Mouse (Mus musculus): ENCODE results near the gene Kcnk5. TPM values are rescaled to one million over a fixed set of nuclear protein-coding genes. Genes with fewer than 3 reads are reported as not detected.

The Kcnk5 gene
- polyA plus RNA-seq (2012; fragmentation: generic; extraction: Trizol), result 7.2 TPM

GRCm38 (mm10) chr14:20181466-20181921, at the start of gene Kcnk5:
Gene Kcnk5 (minus strand): TSS chr14:20181809.
- H3K79me2 ChIP-seq (ENCODE audit: control insufficient read depth, insufficient read depth), result peaks cover 35% of the 10 kb centered on the region
- H3ac ChIP-seq (ENCODE audit: control insufficient read depth, insufficient read length), result peak within 1 kb of the TSS; percentile 48
- peak within 1 kb of the TSS; percentile 75 for H3K4me3 ChIP-seq
- no peak for TF ChIP-seq REST (IDR thresholded peaks at IDR 0.05; ENCODE audit: insufficient read depth, insufficient read length)
- no peak for TF ChIP-seq MAX (IDR thresholded peaks at IDR 0.05; ENCODE audit: low read depth)
- TF ChIP-seq MYOD1 (IDR thresholded peaks at IDR 0.05; ENCODE audit: control insufficient read depth in 1 of 3, insufficient read length in 2 of 3, low read depth in 2 of 3), result peak in 1 of 3 experiments; percentile 45
- no peak for TF ChIP-seq SRF (IDR thresholded peaks at IDR 0.05; ENCODE audit: control insufficient read depth, insufficient read length, low read depth)
- no peak for TF ChIP-seq TCF12 (IDR thresholded peaks at IDR 0.05; ENCODE audit: insufficient read depth, poor library complexity, severe bottlenecking)
- peak; percentile 91 for TF ChIP-seq E2F4 (IDR thresholded peaks at IDR 0.05; ENCODE audit: insufficient read depth)
- TF ChIP-seq USF1 (IDR thresholded peaks at IDR 0.05; ENCODE audit: low read depth), result no peak
- peak; percentile 99 for TF ChIP-seq POLR2A (IDR thresholded peaks at IDR 0.05; ENCODE audit: insufficient read length, low read depth)
- peak; percentile 98 for TF ChIP-seq POLR2AphosphoS2 (IDR thresholded peaks at IDR 0.05; ENCODE audit: insufficient read length, low read depth)
- TF ChIP-seq TCF3 (IDR thresholded peaks at IDR 0.05; ENCODE audit: insufficient read length, low read depth), result no peak
- TF ChIP-seq MYOG (IDR thresholded peaks at IDR 0.05; ENCODE audit: control insufficient read depth in 1 of 3, insufficient read depth in 1 of 3, insufficient read length in 2 of 3, low read depth in 2 of 3), result peak in 2 of 3 experiments; percentile 15 to 35
- TF ChIP-seq CEBPB (IDR thresholded peaks at IDR 0.05; ENCODE audit: insufficient read depth, poor library complexity, severe bottlenecking), result no peak
- no peaks in the 10 kb centered on the region for H3K36me3 ChIP-seq (ENCODE audit: control insufficient read depth, insufficient read depth)
- H3K4me2 ChIP-seq (ENCODE audit: low read depth), result peak within 1 kb of the TSS; percentile 99
- no peaks in the 10 kb centered on the region for H3K27me3 ChIP-seq (ENCODE audit: control insufficient read depth, insufficient read depth, insufficient read length)

GRCm38 (mm10) chr14:20230063-20230491, 48.5 kb upstream of the Kcnk5 start:
- no peak for TF ChIP-seq MAX (IDR thresholded peaks at IDR 0.05; ENCODE audit: low read depth)
- no peak for TF ChIP-seq MYOG (IDR thresholded peaks at IDR 0.05; ENCODE audit: control insufficient read depth in 1 of 3, insufficient read depth in 1 of 3, insufficient read length in 2 of 3, low read depth in 2 of 3)
- TF ChIP-seq USF1 (IDR thresholded peaks at IDR 0.05; ENCODE audit: low read depth), result no peak
- TF ChIP-seq CEBPB (IDR thresholded peaks at IDR 0.05; ENCODE audit: insufficient read depth, poor library complexity, severe bottlenecking), result no peak
- no peak for TF ChIP-seq REST (IDR thresholded peaks at IDR 0.05; ENCODE audit: insufficient read depth, insufficient read length)
- TF ChIP-seq SRF (IDR thresholded peaks at IDR 0.05; ENCODE audit: control insufficient read depth, insufficient read length, low read depth), result no peak
- TF ChIP-seq TCF3 (IDR thresholded peaks at IDR 0.05; ENCODE audit: insufficient read length, low read depth), result no peak
- no peak for TF ChIP-seq TCF12 (IDR thresholded peaks at IDR 0.05; ENCODE audit: insufficient read depth, poor library complexity, severe bottlenecking)
- TF ChIP-seq POLR2AphosphoS2 (IDR thresholded peaks at IDR 0.05; ENCODE audit: insufficient read length, low read depth), result no peak
- TF ChIP-seq MYOD1 (IDR thresholded peaks at IDR 0.05; ENCODE audit: control insufficient read depth in 1 of 3, insufficient read length in 2 of 3, low read depth in 2 of 3), result no peak
- no peak for TF ChIP-seq E2F4 (IDR thresholded peaks at IDR 0.05; ENCODE audit: insufficient read depth)
- no peak for TF ChIP-seq POLR2A (IDR thresholded peaks at IDR 0.05; ENCODE audit: insufficient read length, low read depth)
- H3K4me2 ChIP-seq (ENCODE audit: low read depth), result no peak overlapping the region
- H3K79me2 ChIP-seq (ENCODE audit: control insufficient read depth, insufficient read depth), result no peaks in the 10 kb centered on the region
- H3ac ChIP-seq (ENCODE audit: control insufficient read depth, insufficient read length), result no peak overlapping the region
- H3K4me3 ChIP-seq, result no peak overlapping the region
- no peaks in the 10 kb centered on the region for H3K36me3 ChIP-seq (ENCODE audit: control insufficient read depth, insufficient read depth)
- no peaks in the 10 kb centered on the region for H3K27me3 ChIP-seq (ENCODE audit: control insufficient read depth, insufficient read depth, insufficient read length)

GRCm38 (mm10) chr14:20229437-20229836, 47.8 kb upstream of the Kcnk5 start:
- Histone ChIP-seq H3K79me2 (ENCODE audit: control insufficient read depth, insufficient read depth) (no peaks in the 10 kb centered on the region), H3K36me3 (ENCODE audit: control insufficient read depth, insufficient read depth) (no peaks in the 10 kb centered on the region), H3K4me2 (ENCODE audit: low read depth) (peak overlapping the region; percentile 30), H3ac (ENCODE audit: control insufficient read depth, insufficient read length) (no peak overlapping the region), H3K4me3 (no peak overlapping the region), H3K27me3 (ENCODE audit: control insufficient read depth, insufficient read depth, insufficient read length) (no peaks in the 10 kb centered on the region)
- no peak for TF ChIP-seq E2F4 (IDR thresholded peaks at IDR 0.05; ENCODE audit: insufficient read depth)
- no peak for TF ChIP-seq REST (IDR thresholded peaks at IDR 0.05; ENCODE audit: insufficient read depth, insufficient read length)
- no peak for TF ChIP-seq POLR2A (IDR thresholded peaks at IDR 0.05; ENCODE audit: insufficient read length, low read depth)
- no peak for TF ChIP-seq MYOG (IDR thresholded peaks at IDR 0.05; ENCODE audit: control insufficient read depth in 1 of 3, insufficient read depth in 1 of 3, insufficient read length in 2 of 3, low read depth in 2 of 3)
- no peak for TF ChIP-seq CEBPB (IDR thresholded peaks at IDR 0.05; ENCODE audit: insufficient read depth, poor library complexity, severe bottlenecking)
- TF ChIP-seq USF1 (IDR thresholded peaks at IDR 0.05; ENCODE audit: low read depth), result no peak
- TF ChIP-seq MYOD1 (IDR thresholded peaks at IDR 0.05; ENCODE audit: control insufficient read depth in 1 of 3, insufficient read length in 2 of 3, low read depth in 2 of 3), result no peak
- no peak for TF ChIP-seq TCF12 (IDR thresholded peaks at IDR 0.05; ENCODE audit: insufficient read depth, poor library complexity, severe bottlenecking)

GRCm38 (mm10) chr14:20228336-20228735, 46.7 kb upstream of the Kcnk5 start:
- Histone ChIP-seq H3K4me2 (ENCODE audit: low read depth) (peak overlapping the region; percentile 50), H3K36me3 (ENCODE audit: control insufficient read depth, insufficient read depth) (no peaks in the 10 kb centered on the region), H3K27me3 (ENCODE audit: control insufficient read depth, insufficient read depth, insufficient read length) (no peaks in the 10 kb centered on the region), H3K4me3 (no peak overlapping the region), H3K79me2 (ENCODE audit: control insufficient read depth, insufficient read depth) (no peaks in the 10 kb centered on the region), H3ac (ENCODE audit: control insufficient read depth, insufficient read length) (no peak overlapping the region)
- TF ChIP-seq MYOG (IDR thresholded peaks at IDR 0.05; ENCODE audit: control insufficient read depth in 1 of 3, insufficient read depth in 1 of 3, insufficient read length in 2 of 3, low read depth in 2 of 3), result peak; percentile 54 to 93 (median 85)
- peak; percentile 43; the same call in 1 of the 2 replicates for TF ChIP-seq CEBPB (IDR thresholded peaks at IDR 0.05; ENCODE audit: insufficient read depth, poor library complexity, severe bottlenecking)
- TF ChIP-seq POLR2AphosphoS2 (IDR thresholded peaks at IDR 0.05; ENCODE audit: insufficient read length, low read depth), result no peak
- TF ChIP-seq TCF12 (IDR thresholded peaks at IDR 0.05; ENCODE audit: insufficient read depth, poor library complexity, severe bottlenecking), result peak; percentile 70
- peak; percentile 46 to 95 (median 69) for TF ChIP-seq MYOD1 (IDR thresholded peaks at IDR 0.05; ENCODE audit: control insufficient read depth in 1 of 3, insufficient read length in 2 of 3, low read depth in 2 of 3)
- peak; percentile 64 for TF ChIP-seq TCF3 (IDR thresholded peaks at IDR 0.05; ENCODE audit: insufficient read length, low read depth)
- no peak for TF ChIP-seq SRF (IDR thresholded peaks at IDR 0.05; ENCODE audit: control insufficient read depth, insufficient read length, low read depth)
- no peak for TF ChIP-seq USF1 (IDR thresholded peaks at IDR 0.05; ENCODE audit: low read depth)

Measured in myocyte (in vitro differentiated cells).